Mouse (Mus musculus) lung, embryonic 15.5 days (tissue): ENCODE measurements at regions not wholly inside any gene's neighbourhood (a gene's known extent, or its start where the extent isn't known, plus 50 kb on each side); places are given as distances from the start of the nearest gene placed in this dataset.

Source experiments
- ATAC-seq: fragments of 200-750 bp; cut with Nextera tagmentation; 2 replicates; pipeline ENCODE4 v1.8.0; 2017; ENCODE audit warnings: moderate number of reproducible peaks, borderline replicate concordance; ENCODE audit not compliant: low FRiP score, low TSS enrichment; ENCODE audit errors: extremely low read depth
- H3K27ac ChIP-seq: fragments of 300-500 bp; sonication (generic); 2 replicates; pipeline ENCODE4 v1.5.1; 2015; ENCODE audit warnings: moderate library complexity, mild to moderate bottlenecking, inconsistent platforms
- H3K27me3 ChIP-seq: fragments of 300-500 bp; sonication (generic); 2 replicates; pipeline ENCODE4 v1.6.1; 2015; ENCODE audit warnings: inconsistent platforms
- H3K36me3 ChIP-seq: fragments of 300-500 bp; sonication (generic); 2 replicates; pipeline ENCODE4 v1.6.1; 2015; ENCODE audit warnings: inconsistent platforms
- H3K4me1 ChIP-seq: fragments of 300-500 bp; sonication (generic); 2 replicates; pipeline ENCODE4 v1.6.1; 2015; ENCODE audit warnings: inconsistent platforms
- H3K4me2 ChIP-seq: fragments of 300-500 bp; sonication (generic); 2 replicates; pipeline ENCODE4 v1.6.1; 2015; ENCODE audit warnings: inconsistent platforms, mild to moderate bottlenecking, moderate library complexity
- H3K4me3 ChIP-seq: fragments of 300-500 bp; sonication (generic); 2 replicates; pipeline ENCODE4 v1.5.1; 2015; ENCODE audit warnings: mild to moderate bottlenecking, inconsistent platforms
- H3K9ac ChIP-seq: fragments of 300-500 bp; sonication (generic); 2 replicates; pipeline ENCODE4 v1.6.1; 2015; ENCODE audit warnings: inconsistent platforms
- H3K9me3 ChIP-seq: fragments of 300-500 bp; sonication (generic); 2 replicates; pipeline ENCODE4 v1.6.1; 2016; ENCODE audit warnings: inconsistent platforms
- WGBS: fragments of 180-500 bp; shearing (Covaris S2); methylation state at CpG from one replicate; pipeline ENCODE4 v1.1.7; 2015; 5-methylcytosine and 5-hydroxymethylcytosine counted together

DNA sequence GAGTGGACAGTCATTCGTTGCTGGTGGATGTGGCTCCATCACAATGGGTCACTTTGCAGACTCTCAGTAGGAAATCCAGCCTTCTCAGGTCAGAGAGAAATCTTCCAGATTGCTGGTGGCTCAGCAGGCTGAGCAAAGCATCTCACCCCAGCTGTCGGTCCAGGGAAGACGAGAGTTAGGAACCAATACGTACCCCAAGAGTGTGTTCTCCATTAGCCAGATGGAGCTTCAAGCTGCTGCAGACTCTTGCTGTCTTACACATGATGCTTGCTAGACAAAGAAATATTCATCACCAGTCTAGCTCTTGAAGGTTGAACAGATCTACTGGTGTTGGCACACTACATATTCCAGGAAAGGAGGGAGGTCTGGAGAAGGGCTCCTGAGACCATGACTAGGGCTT lies 288.0 kb downstream of the Sox11 start:
- ATAC-seq, result no peak
- WGBS, result 90% methylated on average over 4 of the region's 4 CpGs

DNA sequence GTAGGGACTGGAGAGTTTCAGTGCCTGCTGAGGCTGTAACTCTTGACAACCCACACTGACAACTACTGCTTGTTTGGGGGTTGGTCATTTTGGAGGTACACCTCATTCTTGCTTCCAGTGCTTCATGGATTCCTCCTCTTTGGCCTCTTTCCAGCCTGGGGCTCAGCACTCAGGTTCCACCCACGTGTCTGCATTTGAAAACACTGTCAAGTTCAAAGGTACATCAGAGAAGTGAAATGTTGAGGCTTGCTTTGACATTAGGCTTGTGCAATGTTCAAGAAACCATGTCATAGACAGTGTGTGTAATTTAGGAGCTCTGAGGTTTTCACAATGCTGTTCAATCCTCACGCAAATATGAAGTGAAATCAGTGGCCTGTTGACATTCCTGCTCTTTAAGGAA lies 304.5 kb downstream of the Sox11 start:
- Histone ChIP-seq H3K27me3 (no peaks in the 10 kb centered on the region), H3K9me3 (no peaks in the 10 kb centered on the region), H3K36me3 (no peaks in the 10 kb centered on the region), H3K4me3 (no peak overlapping the region), H3K4me1 (no peaks in the 10 kb centered on the region), H3K4me2 (no peak overlapping the region), H3K27ac (no peak overlapping the region), H3K9ac (no peak overlapping the region)
- WGBS, result 45% methylated on average over 2 of the region's 2 CpGs
- ATAC-seq, result no peak

More for the DNA sequence above, 288.0 kb downstream of the Sox11 start:
- Histone ChIP-seq H3K27ac (no peak overlapping the region), H3K9ac (no peak overlapping the region), H3K36me3 (no peaks in the 10 kb centered on the region), H3K4me2 (no peak overlapping the region), H3K4me3 (no peak overlapping the region), H3K9me3 (no peaks in the 10 kb centered on the region), H3K27me3 (no peaks in the 10 kb centered on the region), H3K4me1 (no peaks in the 10 kb centered on the region)

DNA sequence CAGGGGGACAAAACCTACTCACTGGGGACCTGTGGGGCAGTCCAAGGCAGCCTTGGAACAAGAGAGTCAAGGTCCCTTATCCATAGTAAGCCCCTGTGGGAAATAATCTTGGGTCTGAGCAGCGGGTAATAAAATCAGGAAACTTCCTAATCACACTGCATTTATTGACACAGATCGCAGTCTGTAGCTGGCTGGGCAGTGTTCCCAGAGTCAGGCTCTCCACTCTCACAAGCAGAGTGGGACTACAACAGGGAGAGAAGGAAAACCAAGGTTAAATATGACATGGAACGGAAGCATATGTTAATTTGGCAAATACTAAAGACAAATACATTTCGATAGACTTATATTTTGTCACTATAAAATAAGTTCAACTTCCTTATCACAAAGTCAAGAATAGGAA lies 322.6 kb downstream of the Sox11 start:
- WGBS, result 37% methylated on average over 4 of the region's 4 CpGs
- ATAC-seq, result no peak
- H3K27me3 ChIP-seq, result no peaks in the 10 kb centered on the region

DNA sequence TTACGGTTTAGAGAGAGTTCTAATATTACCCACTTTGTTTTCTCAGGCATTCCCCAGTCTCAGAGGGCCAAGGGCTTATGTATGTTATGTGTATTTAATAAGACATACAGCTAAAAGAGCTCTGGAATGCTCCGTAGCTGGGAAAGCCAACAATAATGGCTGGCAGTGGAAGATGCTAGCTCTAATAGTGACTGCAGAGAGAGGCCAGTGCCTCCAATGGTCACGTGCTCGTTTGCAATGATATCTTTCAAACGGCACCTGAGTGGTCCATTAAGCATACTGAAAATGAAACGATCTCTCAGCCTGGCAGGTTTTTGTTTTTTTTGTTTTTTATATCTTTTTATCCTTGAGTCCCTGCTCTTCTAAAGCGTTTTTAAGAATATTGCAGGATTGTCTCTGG lies 324.0 kb downstream of the Sox11 start:
- Histone ChIP-seq H3K36me3 (no peaks in the 10 kb centered on the region), H3K27ac (no peak overlapping the region), H3K9me3 (no peaks in the 10 kb centered on the region), H3K4me2 (no peak overlapping the region), H3K27me3 (no peaks in the 10 kb centered on the region), H3K4me1 (no peaks in the 10 kb centered on the region), H3K4me3 (no peak overlapping the region), H3K9ac (no peak overlapping the region)
- ATAC-seq, result no peak
- 64% methylated on average over 7 of the region's 7 CpGs for WGBS

More for the DNA sequence above, 322.6 kb downstream of the Sox11 start:
- Histone ChIP-seq H3K9ac (no peak overlapping the region), H3K36me3 (no peaks in the 10 kb centered on the region), H3K4me3 (no peak overlapping the region), H3K9me3 (no peaks in the 10 kb centered on the region), H3K4me2 (no peak overlapping the region), H3K27ac (no peak overlapping the region), H3K4me1 (no peaks in the 10 kb centered on the region)

DNA sequence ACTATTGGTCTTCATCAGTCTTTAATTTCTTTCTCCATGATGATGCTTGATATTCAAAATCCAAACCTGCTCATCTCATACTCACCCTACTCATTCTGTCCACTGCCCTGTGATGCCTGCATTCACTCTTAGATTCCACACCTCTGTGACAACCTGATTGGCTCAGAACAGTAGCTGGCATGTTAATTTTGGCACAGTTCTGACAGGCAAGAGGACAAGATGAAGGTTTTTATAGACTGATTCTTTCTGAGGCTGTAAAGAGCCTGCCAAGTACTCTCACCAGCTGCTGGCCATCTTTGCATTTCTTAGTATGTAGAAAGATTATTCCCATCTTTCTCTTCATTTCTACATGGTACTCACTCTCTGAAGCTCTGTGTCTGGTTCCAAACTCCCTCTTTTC lies 343.1 kb downstream of the Sox11 start:
- no peaks in the 10 kb centered on the region for H3K27me3 ChIP-seq
- no peaks in the 10 kb centered on the region for H3K36me3 ChIP-seq
- no peak overlapping the region for H3K4me3 ChIP-seq
- H3K9me3 ChIP-seq, result no peaks in the 10 kb centered on the region
- H3K27ac ChIP-seq, result no peak overlapping the region
- H3K9ac ChIP-seq, result no peak overlapping the region
- no peak overlapping the region for H3K4me2 ChIP-seq
- no peaks in the 10 kb centered on the region for H3K4me1 ChIP-seq
- no peak for ATAC-seq

DNA sequence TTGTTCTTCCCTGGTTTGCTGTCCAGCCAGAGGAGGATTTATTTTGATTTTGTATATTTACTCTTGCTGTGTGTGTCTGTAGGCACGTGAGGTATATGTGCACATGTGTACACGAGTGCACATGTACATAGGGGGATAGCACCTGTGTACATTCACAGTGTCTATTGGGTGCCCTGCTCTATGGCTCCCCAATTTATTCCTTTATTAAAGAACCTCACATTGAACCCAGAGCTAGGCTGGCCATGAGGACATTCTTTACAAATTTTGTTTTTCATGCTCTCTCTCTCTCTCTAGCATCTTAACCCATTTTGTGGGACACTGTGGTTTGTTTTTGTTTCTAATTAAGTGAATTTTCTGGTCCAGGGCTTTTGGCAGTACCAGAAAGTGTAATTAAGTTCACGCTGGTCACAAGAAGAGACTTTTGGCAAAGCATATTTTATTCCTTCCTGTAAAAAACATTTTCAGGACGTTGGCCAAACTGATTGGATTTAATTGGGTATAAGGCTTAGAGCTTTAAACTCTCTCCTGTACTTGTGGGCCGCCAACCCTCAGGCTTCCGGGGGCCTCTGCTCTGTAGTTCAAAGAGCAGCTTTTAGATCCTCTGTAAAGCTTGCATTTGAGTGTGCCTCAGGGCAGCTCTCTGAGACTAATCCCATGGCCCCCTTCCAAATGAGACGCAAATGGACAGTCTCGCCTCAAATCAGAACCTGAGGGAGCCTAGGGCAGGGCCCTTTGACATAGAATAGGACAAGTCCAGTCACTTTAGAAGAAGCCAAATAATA lies 365.9 kb downstream of the Sox11 start:
- H3K4me2 ChIP-seq, result no peak overlapping the region
- H3K9me3 ChIP-seq, result no peaks in the 10 kb centered on the region
- H3K36me3 ChIP-seq, result no peaks in the 10 kb centered on the region
- ATAC-seq, result no peak
- WGBS, result 59% methylated on average over 8 of the region's 8 CpGs
- H3K27me3 ChIP-seq, result no peaks in the 10 kb centered on the region
- H3K27ac ChIP-seq, result no peak overlapping the region
- no peak overlapping the region for H3K4me3 ChIP-seq
- H3K4me1 ChIP-seq, result no peaks in the 10 kb centered on the region
- no peak overlapping the region for H3K9ac ChIP-seq

DNA sequence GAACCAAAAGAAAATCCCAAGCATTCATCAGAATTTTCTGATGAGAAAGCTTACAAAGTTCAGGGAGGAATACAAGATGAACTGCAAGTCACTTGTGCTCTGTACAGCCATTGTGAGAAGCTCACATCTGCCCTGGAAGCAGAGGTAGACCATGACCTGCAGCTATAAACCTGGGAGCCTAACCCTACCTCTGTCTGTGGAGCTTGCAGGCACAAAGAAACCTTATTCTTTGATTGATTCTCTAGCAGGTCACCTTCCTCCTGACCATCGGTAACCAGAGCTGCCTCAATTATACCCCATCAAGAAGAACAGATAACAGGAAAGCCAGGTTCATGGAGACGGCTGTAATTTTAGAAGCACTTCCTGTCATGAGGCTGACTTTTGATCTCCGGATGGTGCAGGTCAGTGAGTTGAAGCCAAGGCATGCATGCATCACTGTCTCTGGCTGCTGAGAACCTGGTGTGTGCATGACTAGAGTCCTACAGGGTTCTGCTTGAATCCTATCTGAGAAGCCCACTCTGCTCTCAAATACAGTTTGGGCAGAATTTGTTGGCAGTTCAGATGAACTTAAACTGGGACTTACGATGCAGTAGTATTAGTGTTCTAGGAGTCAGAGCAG lies 369.8 kb downstream of the Sox11 start:
- Histone ChIP-seq H3K4me1 (no peaks in the 10 kb centered on the region; the same call in 1 of the 2 replicates), H3K4me2 (no peak overlapping the region), H3K27me3 (no peaks in the 10 kb centered on the region), H3K9me3 (no peaks in the 10 kb centered on the region), H3K36me3 (no peaks in the 10 kb centered on the region), H3K4me3 (no peak overlapping the region), H3K9ac (no peak overlapping the region), H3K27ac (no peak overlapping the region)
- 49% methylated on average over 4 of the region's 4 CpGs for WGBS
- ATAC-seq, result no peak

DNA sequence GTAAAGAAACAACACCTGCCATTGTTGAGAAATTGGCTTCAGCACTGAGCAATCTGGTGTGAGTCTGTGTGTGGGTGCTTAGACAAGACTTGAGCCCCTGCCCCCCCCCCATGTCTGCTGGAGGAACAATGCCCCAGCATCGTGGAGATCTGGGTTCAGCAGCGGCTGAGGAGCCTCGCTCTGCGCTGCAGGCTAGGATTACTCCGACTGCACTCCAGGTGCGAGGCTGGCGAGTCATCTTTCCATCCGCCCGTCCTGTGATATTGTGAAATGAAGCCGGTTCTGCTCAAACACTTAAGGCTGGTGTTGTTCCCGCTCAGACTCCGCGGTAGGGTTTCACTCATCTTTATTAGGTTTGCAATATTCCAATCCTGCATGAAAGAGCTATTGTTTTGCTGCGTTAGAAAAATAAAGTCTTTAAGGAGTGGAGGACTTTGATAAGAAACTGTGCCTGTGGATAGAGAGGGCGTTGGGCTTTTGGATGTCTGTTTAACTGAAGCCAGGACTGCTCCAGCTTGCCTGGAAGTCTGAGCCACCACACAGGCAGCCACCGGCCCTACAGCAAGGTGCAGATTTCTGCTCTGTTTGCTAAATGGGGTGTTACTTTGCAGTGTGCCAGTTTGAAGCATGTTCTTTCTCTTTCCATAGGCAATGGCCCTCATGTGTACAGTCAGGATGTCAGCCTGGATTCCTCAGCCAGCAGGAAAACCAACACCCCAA lies 375.2 kb downstream of the Sox11 start:
- no peak overlapping the region for H3K4me3 ChIP-seq
- no peaks in the 10 kb centered on the region for H3K27me3 ChIP-seq
- H3K36me3 ChIP-seq, result no peaks in the 10 kb centered on the region
- 42% methylated on average over 16 of the region's 16 CpGs for WGBS
- peak; percentile 31; the same call in 1 of the 2 replicates for ATAC-seq
- peak overlapping the region; percentile 17; the same call in 1 of the 2 replicates for H3K27ac ChIP-seq
- no peaks in the 10 kb centered on the region for H3K9me3 ChIP-seq
- peak overlapping the region; percentile 16 for H3K4me2 ChIP-seq
- no peak overlapping the region for H3K9ac ChIP-seq
- H3K4me1 ChIP-seq, result no peaks in the 10 kb centered on the region; the same call in 1 of the 2 replicates

DNA sequence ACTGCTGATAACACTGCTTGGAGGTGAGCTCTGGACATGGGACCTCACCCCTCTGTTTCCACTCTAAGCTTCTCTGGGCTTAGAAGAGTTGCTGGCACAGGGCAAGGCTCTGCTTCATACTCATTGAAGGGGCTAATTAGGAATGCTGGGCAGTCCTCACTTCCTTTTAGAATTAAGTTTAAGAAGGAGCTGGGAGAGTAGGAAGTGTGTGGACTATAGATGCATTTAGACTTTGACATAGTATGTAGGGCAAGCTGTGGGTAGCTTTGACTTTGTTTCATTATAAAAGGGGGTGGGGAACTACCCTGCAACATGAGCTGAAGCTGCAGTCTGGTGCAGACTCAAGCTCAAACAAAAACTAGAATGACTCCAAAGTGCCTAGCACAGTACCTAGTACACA lies 378.5 kb downstream of the Sox11 start:
- no peak for ATAC-seq
- H3K36me3 ChIP-seq, result no peaks in the 10 kb centered on the region
- H3K4me2 ChIP-seq, result no peak overlapping the region
- no peak overlapping the region for H3K27ac ChIP-seq
- no peak overlapping the region for H3K4me3 ChIP-seq
- H3K27me3 ChIP-seq, result no peaks in the 10 kb centered on the region
- H3K9me3 ChIP-seq, result no peaks in the 10 kb centered on the region
- H3K4me1 ChIP-seq, result no peaks in the 10 kb centered on the region; the same call in 1 of the 2 replicates
- no peak overlapping the region for H3K9ac ChIP-seq

DNA sequence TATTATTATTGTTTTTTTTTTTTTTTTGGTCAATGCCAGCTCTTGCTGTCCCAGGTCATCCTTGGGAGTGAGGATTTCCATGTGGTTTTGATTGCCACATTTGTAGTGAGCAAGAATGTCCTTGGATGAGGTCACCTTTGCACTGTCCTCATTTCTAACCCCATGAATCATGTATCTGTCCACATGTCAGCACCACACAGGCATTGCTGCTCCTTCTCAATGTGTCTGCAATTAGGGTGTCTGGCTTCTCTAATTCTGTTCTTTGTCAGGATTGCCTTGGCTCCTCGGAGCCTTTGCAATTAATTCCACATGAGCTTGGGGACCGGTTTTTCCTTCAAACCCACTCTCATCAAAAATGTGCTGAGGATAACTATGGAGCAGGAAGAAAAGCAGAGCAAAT lies 402.5 kb downstream of the Sox11 start:
- 72% methylated on average over 2 of the region's 2 CpGs for WGBS
- Histone ChIP-seq H3K9ac (no peak overlapping the region), H3K36me3 (no peaks in the 10 kb centered on the region), H3K4me1 (no peaks in the 10 kb centered on the region), H3K27ac (no peak overlapping the region), H3K9me3 (no peaks in the 10 kb centered on the region), H3K4me2 (no peak overlapping the region), H3K27me3 (no peaks in the 10 kb centered on the region), H3K4me3 (no peak overlapping the region)
- ATAC-seq, result no peak

DNA sequence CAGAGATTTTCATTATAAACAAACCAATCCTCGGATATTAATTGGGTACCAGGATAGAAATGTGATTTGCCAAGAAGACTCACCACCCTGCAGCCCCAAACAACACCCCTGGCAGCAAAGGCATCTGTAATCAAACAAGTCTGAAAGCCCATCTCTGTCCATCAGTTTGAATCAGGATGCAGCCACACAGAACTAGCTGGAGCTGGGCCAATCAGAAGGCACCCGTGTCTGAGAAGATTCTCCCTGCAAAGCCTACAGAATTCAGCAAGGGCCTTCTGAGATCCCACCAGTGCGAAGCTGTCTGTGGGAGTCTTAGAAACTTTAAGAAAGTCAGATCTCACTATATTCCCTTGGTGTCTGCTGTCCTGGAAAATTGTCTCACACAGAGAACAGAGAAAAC lies 404.5 kb downstream of the Sox11 start:
- H3K4me3 ChIP-seq, result no peak overlapping the region
- WGBS, result 60% methylated on average over 3 of the region's 3 CpGs
- no peak overlapping the region for H3K9ac ChIP-seq
- H3K27ac ChIP-seq, result no peak overlapping the region
- no peaks in the 10 kb centered on the region for H3K4me1 ChIP-seq
- no peak for ATAC-seq
- H3K27me3 ChIP-seq, result no peaks in the 10 kb centered on the region
- no peaks in the 10 kb centered on the region for H3K9me3 ChIP-seq
- H3K36me3 ChIP-seq, result no peaks in the 10 kb centered on the region
- H3K4me2 ChIP-seq, result no peak overlapping the region
